Mouse (Mus musculus): ENCODE measurements around the gene Fbxo42. TPM values are rescaled to one million over a fixed set of nuclear protein-coding genes. Genes with fewer than 3 reads are reported as not detected.

The Fbxo42 gene
- polyA plus RNA-seq, 1 experiment from 2014 or later, result 20.0 TPM

DNA sequence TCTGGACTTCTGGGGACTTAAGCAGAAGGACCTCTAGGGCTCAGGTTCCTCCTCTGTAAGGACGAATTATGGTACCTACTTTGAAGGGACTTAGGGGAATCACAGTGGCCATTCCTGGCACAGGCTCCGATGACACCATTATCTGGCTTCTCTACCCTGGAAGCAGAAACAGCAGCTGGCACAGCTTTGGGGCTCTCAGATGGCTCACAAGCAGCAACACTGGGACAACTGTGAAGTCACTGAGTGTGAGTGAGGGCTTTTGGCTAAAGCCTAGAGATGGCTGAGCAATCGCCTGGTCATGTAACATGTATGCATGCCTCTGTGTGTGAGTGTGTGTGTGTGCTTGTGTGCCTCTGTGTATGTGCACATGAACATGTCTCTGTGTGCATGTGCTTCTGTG lies 89.1 kb downstream of the Fbxo42 start:
- Histone ChIP-seq H3K4me1 (peaks cover 23% of the 10 kb centered on the region), H3K9ac (no peak overlapping the region), H3K4me2 (no peak overlapping the region), H3K27me3 (peaks cover 57% of the 10 kb centered on the region), H3K4me3 (no peak overlapping the region), H3K36me3 (ENCODE audit: poor library complexity, severe bottlenecking) (no peaks in the 10 kb centered on the region), H3K9me3 (replicated peaks) (no peaks in the 10 kb centered on the region), H3K27ac (no peak overlapping the region)
- ATAC-seq, result no peak
- WGBS, result 75% methylated on average over 3 of the region's 3 CpGs

- WGBS, result 3% methylated on average over 20 of the region's 20 CpGs
- H3K9ac ChIP-seq, result peak overlapping the region; percentile 55; the same call in 1 of the 2 replicates
- H3K4me3 ChIP-seq, result peak overlapping the region; percentile 36
- H3K4me2 ChIP-seq, result peak overlapping the region; percentile 64
- no peaks in the 10 kb centered on the region for H3K9me3 ChIP-seq (replicated peaks)
- ATAC-seq, result no peak
- peaks cover 75% of the 10 kb centered on the region for H3K27me3 ChIP-seq
- peaks cover 36% of the 10 kb centered on the region for H3K4me1 ChIP-seq
- H3K36me3 ChIP-seq (ENCODE audit: poor library complexity, severe bottlenecking), result no peaks in the 10 kb centered on the region
- no peak overlapping the region for H3K27ac ChIP-seq
Measured at GRCm38 (mm10) chr4:141238492-141239387, 91.0 kb downstream of the Fbxo42 start.

- H3K36me3 ChIP-seq (ENCODE audit: poor library complexity, severe bottlenecking), result no peaks in the 10 kb centered on the region
- H3K4me1 ChIP-seq, result peaks cover 43% of the 10 kb centered on the region
- peak; percentile 83 for ATAC-seq
- WGBS, result 2% methylated on average over 31 of the region's 31 CpGs
- H3K9me3 ChIP-seq (replicated peaks), result no peaks in the 10 kb centered on the region
- peaks cover 82% of the 10 kb centered on the region for H3K27me3 ChIP-seq
- H3K4me2 ChIP-seq, result peak within 1 kb of the TSS; percentile 64
- peak within 1 kb of the TSS; percentile 55 for H3K9ac ChIP-seq
- H3K4me3 ChIP-seq, result peak within 1 kb of the TSS; percentile 36
- no peak within 1 kb of the TSS for H3K27ac ChIP-seq
Measured at GRCm38 (mm10) chr4:141239388-141240125, 91.8 kb downstream of the Fbxo42 start, which contains the start of gene Arhgef19. Gene Arhgef19 (plus strand): TSS chr4:141239499.

DNA sequence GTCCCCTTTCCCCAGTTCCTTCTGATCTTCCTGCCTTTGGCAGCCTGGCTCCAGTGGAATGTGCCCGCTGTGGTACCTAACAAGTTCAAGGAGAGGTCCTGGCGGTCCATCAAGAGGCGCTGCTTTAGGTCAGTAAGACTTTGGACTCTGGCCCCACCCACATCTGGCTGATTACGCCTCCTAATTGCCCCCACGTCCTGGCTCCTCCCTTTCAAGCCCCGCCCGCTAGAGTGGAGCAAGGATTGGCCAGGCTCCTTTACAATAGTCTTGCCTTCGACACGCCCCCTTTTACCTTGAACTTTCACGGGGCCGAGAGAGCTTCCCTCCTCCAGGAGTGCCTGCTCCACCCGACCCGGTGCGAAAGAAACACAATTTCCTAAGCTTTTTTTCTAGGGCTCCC lies 92.9 kb downstream of the Fbxo42 start:
- peak overlapping the region; percentile 15; the same call in 1 of the 2 replicates for H3K4me2 ChIP-seq
- no peak overlapping the region for H3K9ac ChIP-seq
- no peaks in the 10 kb centered on the region for H3K9me3 ChIP-seq (replicated peaks)
- ATAC-seq, result no peak
- H3K4me3 ChIP-seq, result no peak overlapping the region
- no peak overlapping the region for H3K27ac ChIP-seq
- H3K27me3 ChIP-seq, result peaks cover 83% of the 10 kb centered on the region
- H3K4me1 ChIP-seq, result peaks cover 54% of the 10 kb centered on the region
- no peaks in the 10 kb centered on the region for H3K36me3 ChIP-seq (ENCODE audit: poor library complexity, severe bottlenecking)
- 2% methylated on average over 14 of the region's 14 CpGs for WGBS

DNA sequence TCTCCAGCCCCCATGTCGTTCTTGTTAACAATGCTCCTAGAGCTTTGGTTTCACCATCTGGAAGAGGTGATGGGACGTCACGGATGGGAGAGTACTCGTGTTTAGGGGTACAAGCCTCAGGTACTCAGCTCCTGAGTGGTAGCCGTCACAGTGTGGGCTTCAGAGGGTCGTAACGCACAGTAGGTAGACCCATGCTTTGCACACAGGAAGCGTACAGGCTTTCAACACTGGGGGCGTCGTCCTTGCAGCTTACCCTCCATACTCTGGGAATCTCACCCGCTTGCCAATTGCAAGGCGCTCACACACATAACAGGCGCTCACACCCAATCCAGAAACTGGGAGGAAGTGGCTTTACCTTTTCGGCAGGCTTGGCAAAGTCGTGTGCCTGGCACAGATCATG lies 94.1 kb downstream of the Fbxo42 start:
- ATAC-seq, result no peak
- Histone ChIP-seq H3K36me3 (ENCODE audit: poor library complexity, severe bottlenecking) (no peaks in the 10 kb centered on the region), H3K9me3 (replicated peaks) (no peaks in the 10 kb centered on the region), H3K4me2 (no peak overlapping the region), H3K9ac (no peak overlapping the region), H3K27ac (no peak overlapping the region), H3K4me1 (peaks cover 66% of the 10 kb centered on the region), H3K27me3 (peaks cover 86% of the 10 kb centered on the region), H3K4me3 (no peak overlapping the region)
- 35% methylated on average over 15 of the region's 15 CpGs for WGBS

DNA sequence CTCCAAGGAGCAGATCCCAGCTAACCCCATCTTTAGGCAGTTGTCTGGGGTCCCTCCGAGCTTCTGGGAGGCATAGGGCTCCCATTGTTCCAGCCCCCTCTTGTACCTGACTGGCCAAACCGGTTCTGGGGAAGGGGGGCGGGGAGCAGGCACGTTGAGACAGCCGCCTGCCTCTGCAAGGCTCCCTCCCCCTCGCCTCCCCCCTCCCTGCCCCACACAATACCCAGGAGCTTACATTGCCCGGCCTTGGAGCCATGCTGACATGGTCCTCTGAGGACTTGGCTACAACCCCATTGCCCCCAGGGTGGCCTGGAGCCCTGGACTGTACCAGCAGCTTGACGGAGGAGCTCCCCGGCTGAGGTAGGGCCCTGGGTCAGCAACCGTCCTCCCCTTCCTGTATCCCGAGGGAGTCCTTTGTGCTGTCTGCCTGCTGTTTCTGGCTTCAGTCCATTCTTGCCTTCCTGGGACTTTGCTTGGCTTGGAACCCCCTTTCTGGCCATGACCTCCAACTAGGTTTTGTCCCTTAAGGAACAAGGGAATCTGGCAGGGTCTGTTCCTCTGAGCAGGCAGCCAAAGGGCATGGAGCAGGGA lies 95.0 kb downstream of the Fbxo42 start:
- 3% methylated on average over 11 of the region's 11 CpGs for WGBS
- ATAC-seq, result no peak
- no peak overlapping the region for H3K27ac ChIP-seq
- H3K4me1 ChIP-seq, result peaks cover 75% of the 10 kb centered on the region
- H3K27me3 ChIP-seq, result peaks cover 88% of the 10 kb centered on the region
- no peaks in the 10 kb centered on the region for H3K36me3 ChIP-seq (ENCODE audit: poor library complexity, severe bottlenecking)
- H3K9ac ChIP-seq, result no peak overlapping the region
- H3K4me2 ChIP-seq, result peak overlapping the region; percentile 15
- H3K4me3 ChIP-seq, result no peak overlapping the region
- H3K9me3 ChIP-seq (replicated peaks), result no peaks in the 10 kb centered on the region

GRCm38 (mm10) chr4:141243636-141244035 lies 95.9 kb downstream of the Fbxo42 start:
- Histone ChIP-seq H3K27me3 (peaks cover 88% of the 10 kb centered on the region), H3K27ac (no peak overlapping the region), H3K36me3 (ENCODE audit: poor library complexity, severe bottlenecking) (no peaks in the 10 kb centered on the region), H3K4me1 (peaks cover 80% of the 10 kb centered on the region), H3K4me3 (no peak overlapping the region), H3K9me3 (replicated peaks) (no peaks in the 10 kb centered on the region), H3K9ac (no peak overlapping the region), H3K4me2 (no peak overlapping the region)
- ATAC-seq, result no peak
- 78% methylated on average over 5 of the region's 5 CpGs for WGBS

GRCm38 (mm10) chr4:141244401-141244800 lies 96.7 kb downstream of the Fbxo42 start:
- no peak for ATAC-seq

GRCm38 (mm10) chr4:141244931-141245425 lies 97.3 kb downstream of the Fbxo42 start:
- no peak overlapping the region for H3K4me3 ChIP-seq
- H3K4me1 ChIP-seq, result peaks cover 70% of the 10 kb centered on the region
- peak overlapping the region; percentile 14; the same call in 1 of the 2 replicates for H3K9ac ChIP-seq
- no peaks in the 10 kb centered on the region for H3K9me3 ChIP-seq (replicated peaks)
- ATAC-seq, result peak; percentile 70
- H3K4me2 ChIP-seq, result peak overlapping the region; percentile 33
- no peaks in the 10 kb centered on the region for H3K36me3 ChIP-seq (ENCODE audit: poor library complexity, severe bottlenecking)
- peak overlapping the region; percentile 86 for H3K27ac ChIP-seq
- 5% methylated on average over 9 of the region's 9 CpGs for WGBS
- peaks cover 88% of the 10 kb centered on the region for H3K27me3 ChIP-seq

More at GRCm38 (mm10) chr4:141244401-141244800, 96.7 kb downstream of the Fbxo42 start:
- peaks cover 88% of the 10 kb centered on the region for H3K27me3 ChIP-seq
- no peaks in the 10 kb centered on the region for H3K9me3 ChIP-seq (replicated peaks)
- H3K9ac ChIP-seq, result peak overlapping the region; percentile 14; the same call in 1 of the 2 replicates
- WGBS, result 33% methylated on average over 5 of the region's 5 CpGs
- peak overlapping the region; percentile 86 for H3K27ac ChIP-seq
- H3K4me1 ChIP-seq, result peaks cover 76% of the 10 kb centered on the region
- H3K36me3 ChIP-seq (ENCODE audit: poor library complexity, severe bottlenecking), result no peaks in the 10 kb centered on the region
- no peak overlapping the region for H3K4me3 ChIP-seq
- peak overlapping the region; percentile 33; the same call in 1 of the 2 replicates for H3K4me2 ChIP-seq

GRCm38 (mm10) chr4:141246089-141246997 lies 98.6 kb downstream of the Fbxo42 start:
- peaks cover 65% of the 10 kb centered on the region for H3K4me1 ChIP-seq
- peak overlapping the region; percentile 65 for H3K4me2 ChIP-seq
- no peaks in the 10 kb centered on the region for H3K36me3 ChIP-seq (ENCODE audit: poor library complexity, severe bottlenecking)
- WGBS, result 19% methylated on average over 24 of the region's 24 CpGs
- H3K27me3 ChIP-seq, result peaks cover 79% of the 10 kb centered on the region
- H3K4me3 ChIP-seq, result no peak overlapping the region
- H3K9me3 ChIP-seq (replicated peaks), result no peaks in the 10 kb centered on the region
- no peak for ATAC-seq
- H3K9ac ChIP-seq, result no peak overlapping the region
- peak overlapping the region; percentile 42; the same call in 1 of the 2 replicates for H3K27ac ChIP-seq

GRCm38 (mm10) chr4:141246998-141247350 lies 99.3 kb downstream of the Fbxo42 start:
- Histone ChIP-seq H3K9ac (peak overlapping the region; percentile 13; the same call in 1 of the 2 replicates), H3K9me3 (replicated peaks) (no peaks in the 10 kb centered on the region), H3K4me1 (peaks cover 65% of the 10 kb centered on the region), H3K4me2 (peak overlapping the region; percentile 65), H3K27ac (no peak overlapping the region), H3K27me3 (peaks cover 72% of the 10 kb centered on the region), H3K4me3 (peak overlapping the region; percentile 45; the same call in 1 of the 2 replicates), H3K36me3 (ENCODE audit: poor library complexity, severe bottlenecking) (no peaks in the 10 kb centered on the region)
- 5% methylated on average over 17 of the region's 17 CpGs for WGBS
- ATAC-seq, result no peak

Measured in forebrain, embryonic 13.5 days (tissue).